Mouse (Mus musculus): ENCODE measurements around the gene Atf3.

The Atf3 gene

DNA sequence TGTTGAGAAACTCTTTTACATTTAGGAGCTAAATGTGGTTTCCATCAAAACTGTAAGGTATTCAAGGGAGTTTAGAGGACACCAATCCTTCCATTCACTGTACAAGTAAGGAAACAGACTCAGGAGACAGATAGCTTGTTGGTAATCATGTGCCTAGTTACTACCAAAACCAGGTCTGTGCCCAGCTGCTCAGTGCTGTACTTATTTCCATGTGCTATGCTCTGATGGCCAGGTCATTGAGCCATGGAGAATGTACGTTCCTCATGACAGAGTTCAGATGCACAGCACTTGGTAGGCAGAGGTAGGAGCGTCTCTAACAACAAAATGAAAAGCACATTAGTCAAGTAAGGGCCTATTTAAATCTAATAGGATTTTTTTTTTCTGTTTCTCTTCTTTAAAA is 8.7 kb upstream of the Atf3 start:
- no peak for DNase-seq (ENCODE audit: low spot score in 2 of 2)

DNA sequence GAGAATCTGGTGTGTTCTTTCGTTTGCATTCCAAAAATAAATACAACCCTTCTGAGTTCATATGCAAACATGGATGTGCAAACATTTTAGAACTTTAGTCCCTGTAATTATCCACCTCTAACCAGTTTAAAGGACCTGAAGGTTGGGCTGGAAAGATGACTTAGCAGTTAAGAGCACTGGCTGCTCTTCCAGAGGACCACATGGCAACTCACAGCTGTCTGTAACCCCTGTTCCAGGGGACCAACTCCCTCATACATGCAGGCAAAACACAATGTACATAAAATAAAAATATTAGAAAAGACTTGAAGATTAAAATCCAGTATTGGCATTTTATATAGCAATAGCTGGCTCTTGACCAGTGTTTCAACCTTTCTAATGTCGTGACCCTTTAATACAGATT is 7.9 kb upstream of the Atf3 start:
- no peak for DNase-seq (ENCODE audit: low spot score in 2 of 2)

GRCm38 (mm10) chr1:191224981-191225703 is 7.3 kb upstream of the Atf3 start:
- DNase-seq (ENCODE audit: low spot score in 2 of 2) = no peak

GRCm38 (mm10) chr1:191224302-191224980 is 6.6 kb upstream of the Atf3 start:
- DNase-seq (ENCODE audit: low spot score in 2 of 2) = peak; percentile 88 to 95

GRCm38 (mm10) chr1:191223930-191224301 is 6.1 kb upstream of the Atf3 start:
- peak in 1 of 2 experiments; percentile 66 for DNase-seq (ENCODE audit: low spot score in 2 of 2)

GRCm38 (mm10) chr1:191222031-191222430 is 4.2 kb upstream of the Atf3 start:
- DNase-seq (ENCODE audit: low spot score in 2 of 2) = no peak

DNA sequence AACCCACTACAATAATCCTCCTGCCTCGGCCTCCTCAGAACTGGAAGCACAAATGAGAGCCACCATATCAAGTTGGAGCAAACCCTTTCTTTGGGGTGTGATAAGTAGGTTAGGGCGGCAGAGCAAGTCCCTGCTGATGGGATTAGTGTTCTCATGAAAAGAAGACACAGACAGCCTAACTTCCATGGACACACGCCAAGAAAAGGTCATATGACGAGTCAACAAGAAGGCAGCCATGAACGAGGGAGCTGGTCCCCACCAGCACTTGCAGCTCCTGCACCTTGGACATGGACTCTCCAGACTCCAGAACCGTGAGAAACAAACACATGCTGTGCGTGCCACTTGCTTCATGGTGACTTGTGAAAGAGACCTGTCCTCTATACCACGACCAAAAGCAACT is 2.7 kb upstream of the Atf3 start:
- DNase-seq (ENCODE audit: low spot score in 2 of 2) = no peak

GRCm38 (mm10) chr1:191219748-191220147 is 1.9 kb upstream of the Atf3 start:
- DNase-seq (ENCODE audit: low spot score in 2 of 2) = no peak

DNA sequence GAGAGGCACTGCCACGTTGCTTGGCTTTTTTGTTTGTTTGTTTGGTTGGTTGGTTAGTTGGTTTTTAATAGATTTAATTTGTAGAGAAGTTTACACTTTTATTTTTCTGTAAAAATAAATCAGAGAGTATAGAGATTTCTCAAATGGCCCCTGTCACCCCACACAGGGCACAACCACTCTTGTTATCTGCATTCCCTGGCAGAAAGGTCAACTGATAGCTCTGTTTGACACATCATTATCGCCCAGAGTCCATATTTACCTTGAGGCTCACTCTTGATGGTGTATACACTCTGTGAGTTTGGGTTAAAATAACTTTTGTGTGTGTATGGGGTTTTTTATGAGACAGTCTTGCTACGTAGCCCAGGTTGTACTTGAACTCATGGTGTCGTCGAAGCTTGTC is 744 bp upstream of the Atf3 start:
- no peak for DNase-seq (ENCODE audit: low spot score in 2 of 2)

DNA sequence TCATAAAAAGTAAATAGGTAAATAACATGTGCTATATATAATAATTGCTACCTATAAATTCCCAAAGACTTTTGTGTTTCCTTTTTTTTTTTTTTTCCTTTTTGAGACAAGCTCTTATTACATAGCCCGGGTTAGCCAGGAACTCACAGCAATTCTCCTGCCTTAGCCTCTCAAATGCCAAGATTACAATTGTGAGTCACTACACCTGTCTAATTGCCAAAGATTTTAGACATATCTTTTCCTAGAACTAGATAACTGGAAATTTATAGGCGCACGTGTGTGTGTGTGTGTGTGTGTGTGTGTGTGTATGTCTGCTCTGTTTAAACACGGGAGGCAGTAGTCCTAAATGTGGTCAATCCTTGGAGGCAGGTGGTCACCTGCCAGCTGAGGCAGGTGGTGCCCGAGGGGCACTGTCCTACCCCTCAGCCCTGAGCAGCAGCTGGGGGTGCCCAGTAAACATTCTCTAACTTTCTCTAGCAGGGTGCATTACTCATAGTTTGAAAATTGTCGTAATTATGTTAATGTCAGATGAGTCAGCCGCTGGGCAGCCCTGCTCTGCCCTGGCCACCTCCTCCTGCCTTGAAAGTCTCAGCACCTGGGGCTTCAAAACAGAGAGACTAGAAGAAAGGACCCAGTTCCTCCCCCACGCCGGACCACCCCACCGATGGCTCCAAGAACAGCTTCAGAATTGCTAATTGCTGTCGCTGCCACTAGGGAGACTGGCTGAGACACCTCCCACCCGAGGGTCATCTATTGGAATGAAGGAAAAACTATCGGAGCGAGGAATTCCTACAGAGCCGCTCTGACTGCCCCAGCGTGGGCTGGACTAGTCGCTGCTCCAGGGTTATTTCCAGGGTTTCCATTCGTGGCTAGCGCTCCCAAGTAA is 1.8 kb downstream of the Atf3 start:
- no peak for DNase-seq (ENCODE audit: low spot score in 2 of 2)

- DNase-seq (ENCODE audit: low spot score in 2 of 2) = no peak
Observed at GRCm38 (mm10) chr1:191211096-191211495, 6.7 kb downstream of the Atf3 start.

DNA sequence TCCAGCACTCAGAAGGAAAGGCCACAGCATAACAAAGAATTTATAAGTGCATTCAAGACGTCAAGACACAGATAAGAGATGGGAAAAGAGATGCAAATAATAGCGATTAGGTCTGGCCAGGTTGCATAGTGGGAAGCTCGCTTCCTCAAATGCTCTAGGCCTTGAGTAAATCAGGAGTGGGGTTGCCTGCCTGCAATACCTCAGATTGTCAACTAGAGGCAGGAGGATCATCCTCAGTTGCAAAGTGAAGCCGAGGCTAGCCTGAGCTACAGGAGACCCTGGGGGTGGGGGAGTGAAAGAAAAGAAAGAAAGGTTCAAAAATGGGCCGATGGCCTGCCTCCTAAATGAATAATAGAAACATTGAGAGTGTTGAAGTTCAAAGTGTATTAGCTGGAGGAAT is 12.0 kb downstream of the Atf3 start:
- no peak for DNase-seq (ENCODE audit: low spot score in 2 of 2)

- no peak for DNase-seq (ENCODE audit: low spot score in 2 of 2)
Observed at GRCm38 (mm10) chr1:191204876-191205275, 13.0 kb downstream of the Atf3 start.

- no peak for DNase-seq (ENCODE audit: low spot score in 2 of 2)
Observed at GRCm38 (mm10) chr1:191203496-191203895, 14.3 kb downstream of the Atf3 start.

- no peak for DNase-seq (ENCODE audit: low spot score in 2 of 2)
Observed at GRCm38 (mm10) chr1:191202208-191202952, 15.5 kb downstream of the Atf3 start.

DNA sequence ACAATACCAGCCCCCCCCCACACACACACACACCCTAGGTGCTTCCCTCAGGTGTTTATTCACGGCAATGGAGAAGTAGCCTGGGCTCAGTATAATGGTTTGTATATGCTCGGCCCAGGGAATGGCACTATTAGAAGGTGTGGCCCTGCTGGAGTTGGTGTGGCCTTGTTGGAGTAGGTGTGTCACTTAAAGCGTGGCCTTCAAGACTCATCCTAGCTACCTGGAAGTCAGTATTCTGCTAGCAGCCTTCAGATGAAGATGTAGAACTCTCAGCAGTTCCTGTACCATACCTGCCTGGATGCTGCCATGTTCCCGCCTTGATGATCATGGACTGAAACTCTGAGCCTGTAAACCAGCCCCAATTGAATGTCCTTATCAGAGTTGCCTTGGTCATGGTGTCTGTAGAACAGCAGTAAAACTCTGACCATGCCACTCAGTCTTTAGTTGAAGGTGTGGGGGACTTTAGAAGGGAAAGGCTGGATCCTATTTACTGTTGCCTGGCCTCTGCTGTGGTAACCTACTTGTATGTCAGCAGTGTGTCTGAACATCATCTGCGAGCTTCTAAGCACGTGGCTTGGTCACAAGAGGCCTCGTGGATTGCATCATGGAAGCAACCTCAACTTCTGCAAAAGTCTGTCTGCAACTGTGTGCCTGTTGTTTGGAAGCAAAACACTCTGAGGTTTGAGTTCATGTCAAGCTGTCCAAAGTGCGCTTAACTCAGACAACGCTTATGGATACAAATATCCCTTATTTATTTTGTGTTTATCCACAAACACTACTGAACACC is 16.8 kb downstream of the Atf3 start:
- DNase-seq (ENCODE audit: low spot score in 2 of 2) = no peak

- DNase-seq (ENCODE audit: low spot score in 2 of 2) = peak in 1 of 2 experiments; percentile 21
Observed at GRCm38 (mm10) chr1:191197916-191198315, 19.9 kb downstream of the Atf3 start.

DNA sequence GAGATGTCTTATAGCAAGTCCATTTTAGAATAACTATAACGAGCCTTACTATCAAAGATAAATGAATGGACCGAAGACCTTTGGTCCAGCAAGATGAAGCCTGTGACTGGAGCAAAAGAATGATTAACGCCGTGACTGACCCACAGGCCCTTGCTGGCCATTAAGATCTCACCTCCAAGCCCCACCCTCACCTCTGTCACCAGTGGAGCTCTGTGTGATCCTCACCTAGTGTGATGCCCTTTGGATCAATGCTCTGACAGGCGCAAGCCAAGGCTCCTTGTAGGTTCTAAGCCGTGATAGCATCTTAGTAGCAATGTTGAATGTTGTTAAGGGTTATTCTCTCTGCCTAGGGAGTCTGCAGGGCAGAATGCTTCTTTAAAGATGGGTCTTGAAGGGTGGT is 21.8 kb downstream of the Atf3 start:
- no peak for DNase-seq (ENCODE audit: low spot score in 2 of 2)

DNA sequence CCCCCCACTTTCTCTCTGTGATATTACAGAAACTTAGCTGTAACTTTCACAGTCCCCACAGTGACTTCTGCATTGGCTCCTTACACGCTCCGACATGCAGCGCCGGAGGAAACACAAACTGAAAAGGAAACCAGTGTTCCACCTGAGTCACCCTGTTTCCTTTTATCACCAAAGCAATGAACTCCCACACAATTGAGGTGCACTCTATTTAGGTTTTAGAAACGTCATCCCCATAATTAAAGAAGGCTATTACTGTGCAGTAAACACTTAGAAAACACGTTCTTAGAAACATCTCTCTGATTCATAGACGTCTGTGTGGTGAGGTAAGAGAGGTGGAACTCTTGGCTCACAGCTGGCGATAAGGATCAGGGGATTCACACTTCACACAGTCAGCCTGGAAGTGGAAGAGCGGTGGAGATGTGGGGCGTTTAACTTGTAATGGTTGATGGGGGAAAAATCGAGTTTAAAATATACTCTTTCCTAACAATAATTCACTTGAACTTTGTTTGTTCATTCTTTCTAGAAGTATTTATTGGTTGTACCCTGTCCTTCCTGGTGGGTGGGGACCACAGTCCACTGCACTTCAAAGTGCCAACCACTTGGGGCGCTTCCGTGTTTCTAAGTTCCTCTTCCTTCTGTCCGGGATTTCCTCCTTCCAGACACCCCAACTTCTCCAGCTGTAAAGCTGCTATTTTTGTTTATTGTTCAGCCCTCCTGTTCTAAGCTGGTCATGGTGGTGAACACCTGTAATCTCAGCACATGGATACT is 24.0 kb downstream of the Atf3 start:
- peak in 1 of 2 experiments; percentile 33 for DNase-seq (ENCODE audit: low spot score in 2 of 2)

GRCm38 (mm10) chr1:191192751-191193150 is 25.1 kb downstream of the Atf3 start:
- no peak for DNase-seq (ENCODE audit: low spot score in 2 of 2)

Data from spleen, postnatal 4 days (tissue).